Mouse (Mus musculus) brain, embryonic 14.5 days (tissue): ENCODE measurements at regions not wholly inside any gene's neighbourhood (a gene's known extent, or its start where the extent isn't known, plus 50 kb on each side); places are given as distances from the start of the nearest gene placed in this dataset.

ENCODE experiments used
- CTCF ChIP-seq: fragments of 200-500 bp; IDR thresholded peaks from 2 replicates; pipeline ENCODE4 v1.5.1; 2012; ENCODE audit warnings: inconsistent platforms, mild to moderate bottlenecking, moderate library complexity, borderline replicate concordance; ENCODE audit not compliant: insufficient read depth, insufficient read length; ENCODE audit errors: extremely low read depth
- POLR2A ChIP-seq: fragments of 200-500 bp; IDR thresholded peaks from 2 replicates; pipeline ENCODE4 v1.6.1; 2012; ENCODE audit warnings: mild to moderate bottlenecking, inconsistent platforms, borderline replicate concordance; ENCODE audit not compliant: poor library complexity, insufficient read depth, insufficient read length, severe bottlenecking; ENCODE audit errors: extremely low read depth

- TF ChIP-seq CTCF (no peak), POLR2A (no peak)
Observed at GRCm38 (mm10) chr15:67576581-67576980, 1075.9 kb upstream of the Lrrc6 start.
